Mouse (Mus musculus) E14TG2a.4 (cell line): ENCODE data around the gene Tmem59l.

ENCODE experiments used
- CTCF ChIP-seq: conservative IDR thresholded peaks from 2 replicates; pipeline ENCODE4 v1.5.1; 2014; ENCODE audit warnings: low read length
- NANOG ChIP-seq: IDR thresholded peaks from 2 replicates; pipeline ENCODE4 v1.6.1; 2014; ENCODE audit warnings: borderline replicate concordance, low read length, mixed read lengths
- POU5F1 ChIP-seq: IDR thresholded peaks from 2 replicates; pipeline ENCODE4 v1.6.1; 2014; ENCODE audit warnings: low read length, borderline replicate concordance

DNA sequence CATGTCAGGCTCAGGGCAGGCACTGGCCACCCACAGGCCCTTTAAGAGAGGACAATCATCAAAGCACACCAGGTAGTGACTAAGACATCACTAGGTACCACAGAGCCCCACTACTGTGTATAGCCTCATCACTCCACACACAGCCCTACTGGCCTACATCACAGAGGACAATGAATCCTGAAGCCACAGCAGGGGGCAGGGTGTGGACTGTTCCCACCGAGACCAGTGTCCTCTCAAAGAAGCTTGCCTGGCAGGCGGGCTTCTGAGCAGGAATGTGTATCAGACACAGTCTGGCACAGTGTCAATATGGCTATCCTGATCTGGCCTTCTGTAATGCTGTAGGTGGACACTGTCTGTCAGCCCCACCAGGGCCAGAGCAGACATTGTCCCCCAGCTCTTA is 17.2 kb downstream of the Tmem59l start:
- TF ChIP-seq CTCF (no peak), POU5F1 (no peak), NANOG (no peak)
